Mouse (Mus musculus): ENCODE results near the gene Gm49388. TPM values are rescaled to one million over a fixed set of nuclear protein-coding genes. Genes with fewer than 3 reads are reported as not detected.

The Gm49388 gene
- polyA plus RNA-seq, 1 experiment from 2014 or later, result not detected

- H3K9ac ChIP-seq (ENCODE audit: low read depth, low read length), result no peak overlapping the region
- H3K9me3 ChIP-seq (ENCODE audit: control insufficient read depth, low read length), result no peaks in the 10 kb centered on the region
- WGBS, result 79% methylated on average over 2 of the region's 2 CpGs
- no peak for ATAC-seq
- H3K4me3 ChIP-seq (ENCODE audit: low read length), result no peak overlapping the region
- H3K4me1 ChIP-seq (ENCODE audit: control insufficient read depth, insufficient read depth, low read length), result peaks cover 13% of the 10 kb centered on the region
- no peaks in the 10 kb centered on the region for H3K27me3 ChIP-seq (replicated peaks; ENCODE audit: control insufficient read depth, insufficient read depth, low read length)
- peaks cover 8% of the 10 kb centered on the region; the same call in 1 of the 2 replicates for H3K36me3 ChIP-seq (ENCODE audit: control insufficient read depth, insufficient read depth, low read length)
- no peak overlapping the region for H3K4me2 ChIP-seq (ENCODE audit: low read depth, low read length)
- no peak overlapping the region for H3K27ac ChIP-seq (ENCODE audit: low read length)
Measured at GRCm38 (mm10) chr7:127765756-127766155, 19.7 kb upstream of the Gm49388 start.

DNA sequence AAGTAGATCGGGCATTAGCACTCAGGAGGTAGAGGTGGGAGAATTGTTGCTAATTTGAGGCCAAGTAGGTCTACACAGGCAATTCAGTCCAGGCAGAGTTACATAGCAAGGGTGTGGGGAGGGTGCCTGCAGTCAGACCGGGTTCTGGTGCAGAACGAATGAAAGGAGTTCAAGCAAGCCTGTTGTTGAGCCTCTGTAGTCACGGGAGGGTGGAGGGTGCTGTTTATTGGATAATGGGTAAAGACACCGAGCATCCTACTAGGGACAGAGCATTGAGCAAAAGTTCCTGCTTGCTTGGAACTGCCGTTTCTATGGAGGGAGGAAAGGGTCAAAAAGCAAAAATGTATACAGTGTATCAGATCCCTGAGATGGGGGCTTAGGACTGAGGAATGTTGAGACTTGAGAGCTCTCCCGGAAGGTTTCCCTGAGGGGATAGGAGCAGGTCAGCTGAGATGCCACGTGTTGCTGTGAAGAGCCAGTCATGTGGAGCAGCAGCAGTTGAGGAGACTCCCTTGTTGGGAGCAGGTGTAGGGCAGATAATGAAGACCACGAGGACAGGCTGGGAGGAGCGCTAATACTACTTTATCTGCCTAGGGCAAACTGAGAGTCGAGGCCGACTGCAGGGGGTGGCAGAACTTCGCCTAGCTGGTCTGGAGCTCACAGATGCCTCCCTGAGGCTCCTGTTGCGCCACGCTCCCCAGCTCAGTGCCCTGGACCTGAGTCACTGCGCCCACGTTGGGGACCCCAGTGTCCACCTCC is 18.4 kb upstream of the Gm49388 start:
- Histone ChIP-seq H3K4me2 (ENCODE audit: low read depth, low read length) (no peak overlapping the region), H3K4me3 (ENCODE audit: low read length) (no peak overlapping the region), H3K9me3 (ENCODE audit: control insufficient read depth, low read length) (no peaks in the 10 kb centered on the region), H3K9ac (ENCODE audit: low read depth, low read length) (no peak overlapping the region), H3K27ac (ENCODE audit: low read length) (no peak overlapping the region), H3K36me3 (ENCODE audit: control insufficient read depth, insufficient read depth, low read length) (peaks cover 8% of the 10 kb centered on the region; the same call in 1 of the 2 replicates), H3K27me3 (replicated peaks; ENCODE audit: control insufficient read depth, insufficient read depth, low read length) (no peaks in the 10 kb centered on the region), H3K4me1 (ENCODE audit: control insufficient read depth, insufficient read depth, low read length) (peaks cover 17% of the 10 kb centered on the region)
- ATAC-seq, result no peak
- WGBS, result 79% methylated on average over 17 of the region's 17 CpGs

- Histone ChIP-seq H3K27ac (ENCODE audit: low read length) (no peak overlapping the region), H3K36me3 (ENCODE audit: control insufficient read depth, insufficient read depth, low read length) (peaks cover 8% of the 10 kb centered on the region; the same call in 1 of the 2 replicates), H3K9me3 (ENCODE audit: control insufficient read depth, low read length) (no peaks in the 10 kb centered on the region), H3K27me3 (replicated peaks; ENCODE audit: control insufficient read depth, insufficient read depth, low read length) (no peaks in the 10 kb centered on the region), H3K9ac (ENCODE audit: low read depth, low read length) (no peak overlapping the region), H3K4me3 (ENCODE audit: low read length) (no peak overlapping the region), H3K4me1 (ENCODE audit: control insufficient read depth, insufficient read depth, low read length) (peaks cover 17% of the 10 kb centered on the region), H3K4me2 (ENCODE audit: low read depth, low read length) (no peak overlapping the region)
- ATAC-seq, result no peak
- 92% methylated on average over 19 of the region's 19 CpGs for WGBS
Measured at GRCm38 (mm10) chr7:127767671-127768345, 17.6 kb upstream of the Gm49388 start.

DNA sequence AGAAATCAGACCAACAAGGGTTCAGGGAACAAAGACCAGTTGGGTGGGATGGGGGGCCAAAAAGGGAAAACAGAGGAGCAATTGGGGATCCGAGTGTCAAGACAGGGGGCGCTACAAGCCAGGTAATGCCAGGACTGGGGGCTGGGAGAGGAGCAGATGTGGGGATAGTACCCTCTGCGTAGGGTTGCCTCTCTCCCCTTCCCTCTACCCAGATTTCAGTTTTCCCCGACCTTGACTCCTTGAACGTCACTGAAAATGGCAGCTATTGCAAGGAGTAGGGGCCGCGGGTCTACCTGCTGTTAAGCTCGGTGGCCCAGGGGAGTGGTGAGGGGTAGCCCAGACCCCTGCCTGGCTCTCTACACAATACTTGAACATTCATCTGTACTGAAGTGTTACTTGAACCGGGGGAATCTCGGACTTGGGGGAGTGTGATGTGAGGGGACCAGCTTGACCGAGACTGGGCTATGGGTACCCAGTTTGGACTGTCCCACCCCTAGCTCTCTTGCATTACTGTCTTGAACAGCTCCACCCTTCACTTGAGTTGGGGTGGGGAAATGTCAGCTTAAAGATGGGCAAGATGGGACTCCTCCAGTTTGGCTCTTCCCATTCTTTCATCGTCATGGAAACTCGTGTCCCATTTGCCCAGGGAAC is 16.9 kb upstream of the Gm49388 start:
- ATAC-seq, result no peak; the same call in 1 of the 2 replicates
- Histone ChIP-seq H3K4me1 (ENCODE audit: control insufficient read depth, insufficient read depth, low read length) (peaks cover 17% of the 10 kb centered on the region), H3K4me2 (ENCODE audit: low read depth, low read length) (no peak overlapping the region), H3K27me3 (replicated peaks; ENCODE audit: control insufficient read depth, insufficient read depth, low read length) (no peaks in the 10 kb centered on the region), H3K9ac (ENCODE audit: low read depth, low read length) (no peak overlapping the region), H3K4me3 (ENCODE audit: low read length) (no peak overlapping the region), H3K36me3 (ENCODE audit: control insufficient read depth, insufficient read depth, low read length) (peaks cover 5% of the 10 kb centered on the region; the same call in 1 of the 2 replicates), H3K9me3 (ENCODE audit: control insufficient read depth, low read length) (no peaks in the 10 kb centered on the region), H3K27ac (ENCODE audit: low read length) (peak overlapping the region; percentile 43; the same call in 1 of the 2 replicates)
- 49% methylated on average over 13 of the region's 13 CpGs for WGBS

DNA sequence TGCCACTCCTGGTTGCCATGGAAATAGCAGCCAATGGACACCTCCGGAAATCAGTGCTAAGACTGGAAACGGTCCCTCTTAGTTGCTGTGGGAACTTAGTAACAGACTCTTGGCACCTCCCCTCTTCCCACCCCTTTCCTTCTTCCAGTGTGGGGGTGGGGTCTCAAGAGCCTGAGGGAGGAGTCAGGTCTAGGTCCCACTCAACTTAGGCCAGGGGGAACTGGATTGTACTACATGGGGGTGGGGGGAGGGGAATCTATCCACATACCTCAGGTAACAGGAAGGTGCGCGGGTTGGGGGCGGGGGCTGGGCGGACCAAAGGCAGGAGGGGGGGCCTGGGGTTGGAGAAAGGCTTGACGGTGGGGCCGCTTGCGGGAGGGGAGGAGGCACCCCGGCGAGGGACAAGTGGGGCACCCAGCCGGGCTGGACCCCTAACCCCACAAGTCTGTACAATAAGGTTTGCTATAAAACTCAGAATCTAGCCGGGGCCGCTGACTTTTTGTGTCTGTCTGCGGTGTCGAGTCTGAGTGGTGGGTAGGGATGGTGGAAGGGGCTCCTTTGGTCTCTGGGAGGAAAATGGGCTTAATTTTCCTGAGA is 16.3 kb upstream of the Gm49388 start:
- peaks cover 17% of the 10 kb centered on the region for H3K4me1 ChIP-seq (ENCODE audit: control insufficient read depth, insufficient read depth, low read length)
- H3K4me3 ChIP-seq (ENCODE audit: low read length), result peak overlapping the region; percentile 84
- WGBS, result 3% methylated on average over 16 of the region's 16 CpGs
- peak overlapping the region; percentile 74 for H3K4me2 ChIP-seq (ENCODE audit: low read depth, low read length)
- H3K9me3 ChIP-seq (ENCODE audit: control insufficient read depth, low read length), result no peaks in the 10 kb centered on the region
- H3K27me3 ChIP-seq (replicated peaks; ENCODE audit: control insufficient read depth, insufficient read depth, low read length), result no peaks in the 10 kb centered on the region
- peak overlapping the region; percentile 97 for H3K9ac ChIP-seq (ENCODE audit: low read depth, low read length)
- peak; percentile 85 for ATAC-seq
- H3K27ac ChIP-seq (ENCODE audit: low read length), result peak overlapping the region; percentile 90
- 0 out of 2 replicates have a peak, but pooled peaks cover 5% of the 10 kb centered on the region for H3K36me3 ChIP-seq (ENCODE audit: control insufficient read depth, insufficient read depth, low read length)

- WGBS, result under 1% methylated on average over 24 of the region's 24 CpGs
Measured at GRCm38 (mm10) chr7:127769651-127770038, 15.8 kb upstream of the Gm49388 start, which contains the start of gene Orai3. Orai3 (plus strand) TSS chr7:127769815.

GRCm38 (mm10) chr7:127770039-127770905 is 15.1 kb upstream of the Gm49388 start:
- Histone ChIP-seq H3K4me2 (ENCODE audit: low read depth, low read length) (peak overlapping the region; percentile 74), H3K9me3 (ENCODE audit: control insufficient read depth, low read length) (no peaks in the 10 kb centered on the region), H3K27me3 (replicated peaks; ENCODE audit: control insufficient read depth, insufficient read depth, low read length) (no peaks in the 10 kb centered on the region), H3K4me3 (ENCODE audit: low read length) (peak overlapping the region; percentile 84), H3K4me1 (ENCODE audit: control insufficient read depth, insufficient read depth, low read length) (peaks cover 17% of the 10 kb centered on the region), H3K27ac (ENCODE audit: low read length) (peak overlapping the region; percentile 90), H3K9ac (ENCODE audit: low read depth, low read length) (peak overlapping the region; percentile 97), H3K36me3 (ENCODE audit: control insufficient read depth, insufficient read depth, low read length) (0 out of 2 replicates have a peak, but pooled peaks cover 5% of the 10 kb centered on the region)
- peak; percentile 41 for ATAC-seq
- 1% methylated on average over 27 of the region's 27 CpGs for WGBS

More at GRCm38 (mm10) chr7:127769651-127770038, 15.8 kb upstream of the Gm49388 start, which contains the start of gene Orai3:
- Histone ChIP-seq H3K27ac (ENCODE audit: low read length) (peak within 1 kb of the TSS; percentile 90), H3K36me3 (ENCODE audit: control insufficient read depth, insufficient read depth, low read length) (0 out of 2 replicates have a peak, but pooled peaks cover 5% of the 10 kb centered on the region), H3K4me2 (ENCODE audit: low read depth, low read length) (peak within 1 kb of the TSS; percentile 74), H3K9ac (ENCODE audit: low read depth, low read length) (peak within 1 kb of the TSS; percentile 97), H3K4me3 (ENCODE audit: low read length) (peak within 1 kb of the TSS; percentile 84), H3K4me1 (ENCODE audit: control insufficient read depth, insufficient read depth, low read length) (peaks cover 17% of the 10 kb centered on the region), H3K27me3 (replicated peaks; ENCODE audit: control insufficient read depth, insufficient read depth, low read length) (no peaks in the 10 kb centered on the region), H3K9me3 (ENCODE audit: control insufficient read depth, low read length) (no peaks in the 10 kb centered on the region)
- ATAC-seq, result peak; percentile 81

GRCm38 (mm10) chr7:127771262-127771661 is 14.1 kb upstream of the Gm49388 start:
- H3K4me2 ChIP-seq (ENCODE audit: low read depth, low read length), result no peak overlapping the region
- WGBS, result 69% methylated on average over 5 of the region's 5 CpGs
- no peaks in the 10 kb centered on the region for H3K27me3 ChIP-seq (replicated peaks; ENCODE audit: control insufficient read depth, insufficient read depth, low read length)
- no peak overlapping the region for H3K4me3 ChIP-seq (ENCODE audit: low read length)
- no peak overlapping the region for H3K9ac ChIP-seq (ENCODE audit: low read depth, low read length)
- no peak for ATAC-seq
- H3K36me3 ChIP-seq (ENCODE audit: control insufficient read depth, insufficient read depth, low read length), result 0 out of 2 replicates have a peak, but pooled peaks cover 5% of the 10 kb centered on the region
- no peak overlapping the region for H3K27ac ChIP-seq (ENCODE audit: low read length)
- H3K4me1 ChIP-seq (ENCODE audit: control insufficient read depth, insufficient read depth, low read length), result peaks cover 17% of the 10 kb centered on the region
- no peaks in the 10 kb centered on the region for H3K9me3 ChIP-seq (ENCODE audit: control insufficient read depth, low read length)
